Mouse (Mus musculus): ENCODE results near the gene Npnt. TPM values are rescaled to one million over a fixed set of nuclear protein-coding genes. Genes with fewer than 3 reads are reported as not detected.

Npnt gene
- polyA plus RNA-seq, 1 experiment from 2014 or later, result 3.0 TPM

DNA sequence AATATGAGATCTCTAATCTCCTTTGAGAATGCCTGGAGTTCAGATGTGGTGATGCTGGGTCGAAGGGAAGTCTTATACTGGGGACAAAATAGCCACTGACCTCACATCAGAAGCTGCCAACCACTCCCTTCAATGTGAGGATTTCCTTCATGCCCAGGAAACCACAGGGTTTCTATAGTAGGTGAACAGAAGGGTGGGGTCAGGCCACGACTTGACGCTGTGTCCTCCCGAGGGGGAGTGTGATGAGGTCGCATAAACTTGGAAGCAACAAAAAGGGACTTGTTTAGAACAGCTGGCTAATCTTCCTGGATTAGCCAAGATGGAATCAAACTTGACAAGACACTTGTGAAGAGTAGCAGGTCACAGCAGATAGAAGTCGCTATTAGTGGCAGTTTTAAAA is 76.8 kb downstream of the Npnt start:
- Histone ChIP-seq H3K4me2 (ENCODE audit: low read depth, low read length) (no peak overlapping the region), H3K27ac (ENCODE audit: low read length) (no peak overlapping the region), H3K4me3 (ENCODE audit: low read depth, low read length) (no peak overlapping the region), H3K9ac (ENCODE audit: low read depth, low read length) (no peak overlapping the region), H3K36me3 (ENCODE audit: control insufficient read depth, insufficient read depth) (no peaks in the 10 kb centered on the region), H3K27me3 (ENCODE audit: control insufficient read depth, insufficient read depth, low read depth, low read length) (no peaks in the 10 kb centered on the region), H3K4me1 (ENCODE audit: control insufficient read depth, low read depth, low read length) (no peaks in the 10 kb centered on the region), H3K9me3 (replicated peaks; ENCODE audit: control insufficient read depth, low read length) (no peaks in the 10 kb centered on the region)
- WGBS (ENCODE audit: insufficient replicate concordance), result 25% methylated on average over 6 of the region's 6 CpGs
- ATAC-seq (ENCODE audit: low read depth), result no peak

- Histone ChIP-seq H3K27ac (ENCODE audit: low read length) (no peak overlapping the region), H3K4me3 (ENCODE audit: low read depth, low read length) (no peak overlapping the region), H3K36me3 (ENCODE audit: control insufficient read depth, insufficient read depth) (no peaks in the 10 kb centered on the region), H3K4me1 (ENCODE audit: control insufficient read depth, low read depth, low read length) (no peaks in the 10 kb centered on the region), H3K27me3 (ENCODE audit: control insufficient read depth, insufficient read depth, low read depth, low read length) (no peaks in the 10 kb centered on the region), H3K9me3 (replicated peaks; ENCODE audit: control insufficient read depth, low read length) (no peaks in the 10 kb centered on the region), H3K4me2 (ENCODE audit: low read depth, low read length) (no peak overlapping the region), H3K9ac (ENCODE audit: low read depth, low read length) (no peak overlapping the region)
- 40% methylated on average over 9 of the region's 9 CpGs for WGBS (ENCODE audit: insufficient replicate concordance)
- peak; percentile 41; the same call in 1 of the 2 replicates for ATAC-seq (ENCODE audit: low read depth)
Measured at GRCm38 (mm10) chr3:132871318-132871904, 78.7 kb downstream of the Npnt start.

DNA sequence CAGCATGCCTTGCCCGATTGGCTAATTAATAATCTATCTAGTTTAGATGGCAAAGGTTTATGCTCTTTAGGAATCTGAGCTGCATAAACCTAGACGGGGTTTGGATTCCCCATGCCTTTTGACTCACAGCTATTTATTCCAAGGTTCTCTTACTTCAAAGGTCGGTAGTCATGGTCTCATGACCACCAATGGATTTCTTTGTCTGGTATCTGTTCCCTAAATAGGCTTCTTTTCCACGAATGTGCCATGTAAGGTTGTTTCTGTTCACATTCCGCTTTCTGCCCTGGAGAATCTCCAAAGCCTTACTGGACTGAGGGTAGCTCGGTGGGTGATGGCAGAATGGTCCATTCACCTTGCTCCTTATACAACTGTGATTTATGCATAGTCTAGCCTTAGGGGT is 80.0 kb downstream of the Npnt start:
- no peak for ATAC-seq (ENCODE audit: low read depth)
- WGBS (ENCODE audit: insufficient replicate concordance), result 58% methylated on average over 6 of the region's 6 CpGs
- no peak overlapping the region for H3K4me2 ChIP-seq (ENCODE audit: low read depth, low read length)
- H3K27me3 ChIP-seq (ENCODE audit: control insufficient read depth, insufficient read depth, low read depth, low read length), result no peaks in the 10 kb centered on the region
- no peak overlapping the region for H3K27ac ChIP-seq (ENCODE audit: low read length)
- no peak overlapping the region for H3K9ac ChIP-seq (ENCODE audit: low read depth, low read length)
- H3K4me3 ChIP-seq (ENCODE audit: low read depth, low read length), result no peak overlapping the region
- H3K9me3 ChIP-seq (replicated peaks; ENCODE audit: control insufficient read depth, low read length), result no peaks in the 10 kb centered on the region
- no peaks in the 10 kb centered on the region for H3K4me1 ChIP-seq (ENCODE audit: control insufficient read depth, low read depth, low read length)
- no peaks in the 10 kb centered on the region for H3K36me3 ChIP-seq (ENCODE audit: control insufficient read depth, insufficient read depth)

DNA sequence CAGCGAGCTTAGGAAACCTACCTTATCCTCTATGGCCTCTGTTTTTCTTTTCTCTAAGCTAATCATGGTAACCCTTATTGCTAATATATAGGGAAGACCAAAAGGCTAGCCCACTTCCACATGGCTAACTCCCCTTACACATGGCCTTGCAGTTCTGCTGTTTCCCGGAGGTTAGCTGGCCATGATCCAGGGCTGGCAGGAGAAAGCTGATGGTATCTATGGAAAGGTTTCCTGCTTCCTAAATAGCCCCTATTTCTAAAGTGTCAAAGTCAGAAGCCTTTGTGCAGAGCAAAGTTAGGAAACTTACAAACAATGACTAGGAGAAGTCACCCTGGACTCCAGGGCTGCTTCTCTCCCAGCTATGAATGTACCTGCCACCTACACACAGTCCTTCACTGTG is 81.3 kb downstream of the Npnt start:
- H3K9me3 ChIP-seq (replicated peaks; ENCODE audit: control insufficient read depth, low read length), result no peaks in the 10 kb centered on the region
- H3K4me3 ChIP-seq (ENCODE audit: low read depth, low read length), result no peak overlapping the region
- H3K36me3 ChIP-seq (ENCODE audit: control insufficient read depth, insufficient read depth), result no peaks in the 10 kb centered on the region
- no peak overlapping the region for H3K9ac ChIP-seq (ENCODE audit: low read depth, low read length)
- H3K27ac ChIP-seq (ENCODE audit: low read length), result no peak overlapping the region
- no peaks in the 10 kb centered on the region for H3K27me3 ChIP-seq (ENCODE audit: control insufficient read depth, insufficient read depth, low read depth, low read length)
- H3K4me1 ChIP-seq (ENCODE audit: control insufficient read depth, low read depth, low read length), result no peaks in the 10 kb centered on the region; the same call in 1 of the 2 replicates
- 0 out of 2 replicates have a peak, but pooled peaks have one; percentile 22 for ATAC-seq (ENCODE audit: low read depth)
- H3K4me2 ChIP-seq (ENCODE audit: low read depth, low read length), result no peak overlapping the region
- 43% methylated on average over 2 of the region's 2 CpGs for WGBS (ENCODE audit: insufficient replicate concordance)

GRCm38 (mm10) chr3:132866984-132867383 is 83.1 kb downstream of the Npnt start:
- H3K27me3 ChIP-seq (ENCODE audit: control insufficient read depth, insufficient read depth, low read depth, low read length), result no peaks in the 10 kb centered on the region

DNA sequence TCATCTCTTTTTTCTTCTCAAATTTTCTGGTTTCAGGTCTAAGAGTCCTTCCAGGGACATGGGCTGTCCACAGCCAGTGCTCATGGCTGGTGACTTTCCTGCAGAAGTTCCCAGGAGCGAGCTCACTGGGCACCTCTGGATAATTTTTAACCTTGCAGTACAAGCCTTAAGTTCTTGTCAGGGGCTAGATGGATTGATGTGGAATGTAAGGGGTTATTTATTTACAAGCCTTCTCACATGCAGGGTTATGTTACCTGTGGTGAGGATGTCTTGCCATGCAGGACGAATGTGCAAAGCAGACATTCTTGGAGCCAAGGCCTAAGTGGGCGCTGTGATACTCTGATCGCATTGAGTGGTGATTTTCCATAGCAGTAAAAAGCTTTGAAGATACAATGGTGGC is 84.5 kb downstream of the Npnt start:
- Histone ChIP-seq H3K27me3 (ENCODE audit: control insufficient read depth, insufficient read depth, low read depth, low read length) (no peaks in the 10 kb centered on the region), H3K4me1 (ENCODE audit: control insufficient read depth, low read depth, low read length) (no peaks in the 10 kb centered on the region; the same call in 1 of the 2 replicates), H3K36me3 (ENCODE audit: control insufficient read depth, insufficient read depth) (no peaks in the 10 kb centered on the region), H3K27ac (ENCODE audit: low read length) (no peak overlapping the region), H3K4me3 (ENCODE audit: low read depth, low read length) (no peak overlapping the region), H3K4me2 (ENCODE audit: low read depth, low read length) (no peak overlapping the region), H3K9me3 (replicated peaks; ENCODE audit: control insufficient read depth, low read length) (no peaks in the 10 kb centered on the region), H3K9ac (ENCODE audit: low read depth, low read length) (no peak overlapping the region)
- 65% methylated on average over 4 of the region's 4 CpGs for WGBS (ENCODE audit: insufficient replicate concordance)
- no peak for ATAC-seq (ENCODE audit: low read depth)

More at GRCm38 (mm10) chr3:132866984-132867383, 83.1 kb downstream of the Npnt start:
- Histone ChIP-seq H3K4me1 (ENCODE audit: control insufficient read depth, low read depth, low read length) (no peaks in the 10 kb centered on the region; the same call in 1 of the 2 replicates), H3K4me2 (ENCODE audit: low read depth, low read length) (no peak overlapping the region), H3K36me3 (ENCODE audit: control insufficient read depth, insufficient read depth) (no peaks in the 10 kb centered on the region), H3K9me3 (replicated peaks; ENCODE audit: control insufficient read depth, low read length) (no peaks in the 10 kb centered on the region), H3K27ac (ENCODE audit: low read length) (no peak overlapping the region), H3K9ac (ENCODE audit: low read depth, low read length) (no peak overlapping the region), H3K4me3 (ENCODE audit: low read depth, low read length) (no peak overlapping the region)
- ATAC-seq (ENCODE audit: low read depth), result no peak
- 55% methylated on average over 3 of the region's 3 CpGs for WGBS (ENCODE audit: insufficient replicate concordance)

- H3K27ac ChIP-seq (ENCODE audit: low read length), result no peak overlapping the region
- WGBS (ENCODE audit: insufficient replicate concordance), result 29% methylated on average over 8 of the region's 8 CpGs
- no peaks in the 10 kb centered on the region for H3K36me3 ChIP-seq (ENCODE audit: control insufficient read depth, insufficient read depth)
- no peaks in the 10 kb centered on the region for H3K9me3 ChIP-seq (replicated peaks; ENCODE audit: control insufficient read depth, low read length)
- no peak overlapping the region for H3K4me2 ChIP-seq (ENCODE audit: low read depth, low read length)
- no peaks in the 10 kb centered on the region; the same call in 1 of the 2 replicates for H3K4me1 ChIP-seq (ENCODE audit: control insufficient read depth, low read depth, low read length)
- H3K27me3 ChIP-seq (ENCODE audit: control insufficient read depth, insufficient read depth, low read depth, low read length), result no peaks in the 10 kb centered on the region
- no peak overlapping the region for H3K4me3 ChIP-seq (ENCODE audit: low read depth, low read length)
- no peak overlapping the region for H3K9ac ChIP-seq (ENCODE audit: low read depth, low read length)
- ATAC-seq (ENCODE audit: low read depth), result no peak
Measured at GRCm38 (mm10) chr3:132864986-132865385, 85.1 kb downstream of the Npnt start.

- Histone ChIP-seq H3K4me2 (ENCODE audit: low read depth, low read length) (no peak overlapping the region), H3K27me3 (ENCODE audit: control insufficient read depth, insufficient read depth, low read depth, low read length) (no peaks in the 10 kb centered on the region), H3K27ac (ENCODE audit: low read length) (no peak overlapping the region), H3K4me3 (ENCODE audit: low read depth, low read length) (no peak overlapping the region), H3K36me3 (ENCODE audit: control insufficient read depth, insufficient read depth) (no peaks in the 10 kb centered on the region), H3K9me3 (replicated peaks; ENCODE audit: control insufficient read depth, low read length) (no peaks in the 10 kb centered on the region), H3K9ac (ENCODE audit: low read depth, low read length) (no peak overlapping the region), H3K4me1 (ENCODE audit: control insufficient read depth, low read depth, low read length) (no peaks in the 10 kb centered on the region; the same call in 1 of the 2 replicates)
- 54% methylated on average over 14 of the region's 14 CpGs for WGBS (ENCODE audit: insufficient replicate concordance)
- no peak for ATAC-seq (ENCODE audit: low read depth)
Measured at GRCm38 (mm10) chr3:132864329-132864919, 85.7 kb downstream of the Npnt start.

DNA sequence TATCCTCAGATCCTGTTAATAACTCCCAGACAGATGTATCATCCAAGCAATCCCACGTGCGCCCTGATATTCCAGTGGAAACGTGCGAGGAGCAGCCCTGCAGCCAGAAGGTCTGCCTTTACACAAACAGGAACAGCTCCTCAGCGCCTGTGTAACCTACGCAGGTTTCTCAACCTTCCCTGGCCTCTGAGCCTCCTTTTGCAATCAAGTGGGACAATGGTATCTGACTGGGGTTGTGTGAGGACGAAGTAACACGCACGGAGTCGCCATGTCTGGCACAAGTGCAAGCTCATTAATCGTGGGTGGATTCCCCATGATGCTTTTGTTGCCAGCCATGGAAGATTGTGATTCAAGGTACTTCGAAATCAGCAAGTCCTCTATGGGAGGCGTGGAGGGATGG is 86.2 kb downstream of the Npnt start:
- no peaks in the 10 kb centered on the region; the same call in 1 of the 2 replicates for H3K4me1 ChIP-seq (ENCODE audit: control insufficient read depth, low read depth, low read length)
- no peak for ATAC-seq (ENCODE audit: low read depth)
- no peak overlapping the region for H3K27ac ChIP-seq (ENCODE audit: low read length)
- no peaks in the 10 kb centered on the region for H3K36me3 ChIP-seq (ENCODE audit: control insufficient read depth, insufficient read depth)
- H3K9ac ChIP-seq (ENCODE audit: low read depth, low read length), result no peak overlapping the region
- H3K4me2 ChIP-seq (ENCODE audit: low read depth, low read length), result no peak overlapping the region
- WGBS (ENCODE audit: insufficient replicate concordance), result 63% methylated on average over 13 of the region's 13 CpGs
- H3K27me3 ChIP-seq (ENCODE audit: control insufficient read depth, insufficient read depth, low read depth, low read length), result no peaks in the 10 kb centered on the region
- H3K9me3 ChIP-seq (replicated peaks; ENCODE audit: control insufficient read depth, low read length), result no peaks in the 10 kb centered on the region
- H3K4me3 ChIP-seq (ENCODE audit: low read depth, low read length), result no peak overlapping the region
